ENCODE assay signal across 13 mouse cellular contexts in genomic region chr12:99342160-99342559, GRCm38 (mm10).
A peak's percentile ranks its signal among the peaks of the same experiment; 100 is the strongest.
DNase-seq lines count a peak whose midpoint lies in the region; ATAC-seq and TF ChIP-seq lines count a peak whose summit lies in the region.
"Had no signal": no experiment of that assay in that cellular context is flagged by ENCODE, and none has a peak within 500 bp of the region (broad histone marks: within the 10 kb centered on the region; RNA-seq: fewer than 3 reads in every experiment).

No protein-coding gene starts in this region.

- H3K27me3 ChIP-seq in liver, embryonic 16.5 days (ENCODE audit: control insufficient read depth, insufficient read depth, low read depth, low read length), result no peaks in the 10 kb centered on the region
- H3K27me3 ChIP-seq in forebrain, embryonic 16.5 days (replicated peaks; ENCODE audit: control insufficient read depth, insufficient read depth, low read length), result no peaks in the 10 kb centered on the region
- no peaks in the 10 kb centered on the region for H3K27me3 ChIP-seq in midbrain, postnatal 0 days (ENCODE audit: insufficient read depth, low read length)
- H3K27me3 ChIP-seq: heart, embryonic 15.5 days; liver, embryonic 13.5 days; neural tube, embryonic 12.5 days had no signal

- H3K4me3 ChIP-seq in liver, embryonic 16.5 days (ENCODE audit: low read depth, low read length), result no peak overlapping the region
- no peak overlapping the region for H3K4me3 ChIP-seq in brown adipose tissue, adult 24 weeks (ENCODE audit: insufficient read depth, low read depth, low read length)
- no peak overlapping the region for H3K4me3 ChIP-seq in forebrain, embryonic 16.5 days (replicated peaks; ENCODE audit: low read length)
- H3K4me3 ChIP-seq in midbrain, postnatal 0 days (ENCODE audit: low read depth, low read length), result no peak overlapping the region
- H3K4me3 ChIP-seq: heart, embryonic 15.5 days; liver, embryonic 13.5 days; neural tube, embryonic 12.5 days had no signal

- no peak for DNase-seq in liver
- DNase-seq in midbrain, postnatal 0 days (ENCODE audit: low spot score), result no peak
- no peak for DNase-seq in adrenal gland, adult 8-10 months
- no peak for DNase-seq in layer of hippocampus, adult 9-11 months
- no peak for DNase-seq in embryo, embryonic 11 days
- DNase-seq: layer of hippocampus, postnatal 36 days; liver, embryonic 13.5 days; right cerebral cortex, postnatal 4 days had no signal

- TF ChIP-seq CTCF in midbrain, postnatal 0 days (IDR thresholded peaks at IDR 0.05), result 0 out of 2 replicates have a peak, but pooled peaks have one; percentile 26

- no peak overlapping the region for H3K9ac ChIP-seq in liver, embryonic 16.5 days (ENCODE audit: low read depth, low read length)
- H3K9ac ChIP-seq in forebrain, embryonic 16.5 days (replicated peaks; ENCODE audit: low read depth, low read length), result no peak overlapping the region
- no peak overlapping the region for H3K9ac ChIP-seq in midbrain, postnatal 0 days (replicated peaks; ENCODE audit: low read length, poor library complexity, severe bottlenecking)
- H3K9ac ChIP-seq: heart, embryonic 15.5 days; liver, embryonic 13.5 days; neural tube, embryonic 12.5 days had no signal

- H3K4me1 ChIP-seq in liver, embryonic 16.5 days (ENCODE audit: control insufficient read depth, low read depth, low read length), result peaks cover 12% of the 10 kb centered on the region
- H3K4me1 ChIP-seq in brown adipose tissue, adult 24 weeks (ENCODE audit: control insufficient read depth, insufficient read depth, insufficient read length, low read length), result peaks cover 55% of the 10 kb centered on the region
- peaks cover 43% of the 10 kb centered on the region for H3K4me1 ChIP-seq in forebrain, embryonic 16.5 days (replicated peaks; ENCODE audit: control insufficient read depth, insufficient read depth, low read length)
- H3K4me1 ChIP-seq in midbrain, postnatal 0 days (ENCODE audit: insufficient read depth, low read length), result peaks cover 12% of the 10 kb centered on the region

- H3K4me2 ChIP-seq in liver, embryonic 16.5 days (ENCODE audit: low read depth, low read length), result no peak overlapping the region
- H3K4me2 ChIP-seq in forebrain, embryonic 16.5 days (ENCODE audit: low read length), result no peak overlapping the region
- H3K4me2 ChIP-seq in midbrain, postnatal 0 days (ENCODE audit: low read depth, low read length, poor library complexity, severe bottlenecking), result no peak overlapping the region
- H3K4me2 ChIP-seq: heart, embryonic 15.5 days; liver, embryonic 13.5 days; neural tube, embryonic 12.5 days had no signal

- H3K9me3 ChIP-seq in liver, embryonic 16.5 days (replicated peaks; ENCODE audit: control insufficient read depth, low read length), result no peaks in the 10 kb centered on the region
- no peaks in the 10 kb centered on the region for H3K9me3 ChIP-seq in forebrain, embryonic 16.5 days (ENCODE audit: control insufficient read depth, low read length)
- no peaks in the 10 kb centered on the region for H3K9me3 ChIP-seq in midbrain, postnatal 0 days (ENCODE audit: low read length)
- H3K9me3 ChIP-seq: heart, embryonic 15.5 days; liver, embryonic 13.5 days; neural tube, embryonic 12.5 days had no signal

- peak overlapping the region; percentile 35; the same call in 1 of the 2 replicates for H3K27ac ChIP-seq in liver, embryonic 16.5 days (ENCODE audit: low read length)
- peak overlapping the region; percentile 94 for H3K27ac ChIP-seq in brown adipose tissue, adult 24 weeks (replicated peaks; ENCODE audit: low read depth, low read length)
- H3K27ac ChIP-seq in forebrain, embryonic 16.5 days (ENCODE audit: low read length), result 0 out of 2 replicates have a peak overlapping the region, but pooled peaks have one; percentile 0
- no peak overlapping the region for H3K27ac ChIP-seq in midbrain, postnatal 0 days (ENCODE audit: low read depth, low read length)
- H3K27ac ChIP-seq: heart, embryonic 15.5 days; liver, embryonic 13.5 days; neural tube, embryonic 12.5 days had no signal

- ATAC-seq in liver, embryonic 16.5 days (ENCODE audit: low read depth), result 0 out of 2 replicates have a peak, but pooled peaks have one; percentile 37
- ATAC-seq in forebrain, embryonic 16.5 days, result no peak
- ATAC-seq in midbrain, postnatal 0 days (ENCODE audit: low FRiP score), result no peak

- WGBS in liver, embryonic 16.5 days (ENCODE audit: insufficient replicate concordance), result 56% methylated on average over 3 of the region's 3 CpGs
- 5% methylated on average over 3 of the region's 3 CpGs for WGBS in forebrain, embryonic 16.5 days
- 13% methylated on average over 3 of the region's 3 CpGs for WGBS in midbrain, postnatal 0 days

- no peaks in the 10 kb centered on the region for H3K36me3 ChIP-seq in liver, embryonic 16.5 days (ENCODE audit: control insufficient read depth, insufficient read depth)
- no peaks in the 10 kb centered on the region for H3K36me3 ChIP-seq in forebrain, embryonic 16.5 days (ENCODE audit: control insufficient read depth, insufficient read depth)
- H3K36me3 ChIP-seq in midbrain, postnatal 0 days (ENCODE audit: insufficient read depth, low read length), result no peaks in the 10 kb centered on the region
- H3K36me3 ChIP-seq: neural tube, embryonic 12.5 days had no signal
